Mouse (Mus musculus) ES-E14 (cell line): Measurements from ENCODE around the gene Psmd7. TPM values are rescaled to one million over a fixed set of nuclear protein-coding genes. Genes with fewer than 3 reads are reported as not detected.

Experiments
- DNase-seq: peaks from one replicate; pipeline ENCODE4 v3.0.0-alpha.2; 2013; ENCODE audit warnings: low read depth, low spot score
- H3K27ac ChIP-seq: 2 replicates; pipeline ENCODE4 v1.5.1; 2012; ENCODE audit warnings: low read depth, mild to moderate bottlenecking, low read length, moderate library complexity, mixed read lengths; ENCODE audit not compliant: poor library complexity, insufficient read depth, severe bottlenecking
- H3K36me3 ChIP-seq: 2 replicates; pipeline ENCODE4 v1.6.1; 2012; ENCODE audit warnings: mild to moderate bottlenecking, low read length, moderate library complexity, mixed read lengths; ENCODE audit not compliant: control insufficient read depth, poor library complexity, insufficient read depth, severe bottlenecking
- H3K4me1 ChIP-seq, 2 experiments: fragments of 150-350 bp in 1 of 2; sonication (generic) in 1 of 2; 2 replicates each; pipeline ENCODE4 v1.6.1; 2012; ENCODE audit warnings: low read length in 2 of 2, mild to moderate bottlenecking in 1 of 2, mixed read lengths in 1 of 2; ENCODE audit not compliant: control insufficient read depth in 2 of 2, insufficient read depth in 2 of 2, poor library complexity in 1 of 2
- H3K4me3 ChIP-seq, 2 experiments: fragments of 150-350 bp in 1 of 2; sonication (generic) in 1 of 2; 2 replicates each; pipeline ENCODE4 v1.5.1; 2012; ENCODE audit warnings: low read length in 2 of 2, low read depth in 1 of 2, mild to moderate bottlenecking in 1 of 2, mixed read lengths in 1 of 2; ENCODE audit not compliant: insufficient read depth in 1 of 2, poor library complexity in 1 of 2, severe bottlenecking in 1 of 2
- H3K9ac ChIP-seq: 2 replicates; pipeline ENCODE4 v1.6.1; 2012; ENCODE audit warnings: low read depth, mild to moderate bottlenecking, low read length, mixed read lengths; ENCODE audit not compliant: poor library complexity, insufficient read depth, severe bottlenecking
- H3K9me3 ChIP-seq: fragments of 150-350 bp; sonication (generic); 2 replicates; pipeline ENCODE4 v1.6.1; 2012; ENCODE audit warnings: low read depth, mild to moderate bottlenecking, low read length; ENCODE audit not compliant: control insufficient read depth, insufficient read depth
- CHD2 ChIP-seq: IDR thresholded peaks from 2 replicates; pipeline ENCODE4 v1.6.1; 2014; ENCODE audit warnings: mild to moderate bottlenecking, low read depth, low read length, inconsistent platforms
- HCFC1 ChIP-seq: IDR thresholded peaks from 2 replicates; pipeline ENCODE4 v1.6.1; 2012; ENCODE audit warnings: low read length, inconsistent platforms, borderline replicate concordance; ENCODE audit not compliant: insufficient read depth
- MAFK ChIP-seq: IDR thresholded peaks from 2 replicates; pipeline ENCODE4 v1.6.1; 2014; ENCODE audit warnings: mild to moderate bottlenecking, low read depth, low read length, inconsistent platforms; ENCODE audit not compliant: insufficient read depth
- ZC3H11A ChIP-seq: IDR thresholded peaks from 2 replicates; pipeline ENCODE4 v1.6.1; 2012; ENCODE audit warnings: low read depth, mild to moderate bottlenecking, inconsistent platforms, low read length, borderline replicate concordance
- ZNF384 ChIP-seq: IDR thresholded peaks from 2 replicates; pipeline ENCODE4 v1.6.1; 2012; ENCODE audit warnings: low read depth, low read length, inconsistent platforms
- in situ Hi-C, 2 experiments: fragments of 600-800 bp; cut with MboI; formaldehyde crosslinking; loops; one replicate each; pipeline ENCODE4 v1.15.1; 2025; ENCODE audit warnings: low sequenced_read_pairs in 2 of 2, inconsistent platforms in 1 of 2; ENCODE audit not compliant: unreplicated experiment in 2 of 2
- total RNA-seq: library from RNA; depleted of rRNA; stranded (reverse); fragments of 300-350 nt; gene quantifications from 2 replicates; pipeline ENCODE4 v1.2.3, GENCODE M21; 2012

Psmd7 gene
- total RNA-seq, 1 experiment, result 150 TPM

GRCm38 (mm10) chr8:107580879-107581278 lies 7.4 kb downstream of the Psmd7 start:
- no peaks in the 10 kb centered on the region for H3K9me3 ChIP-seq
- H3K4me1 ChIP-seq, result peaks cover 0 to 8% of the 10 kb centered on the region in 2 experiments; a peak in 1 of 4 replicates
- H3K9ac ChIP-seq, result no peak overlapping the region
- H3K4me3 ChIP-seq, result no peak overlapping the region
- in situ Hi-C loops, result no loop called here
- DNase-seq, result no peak
- TF ChIP-seq ZC3H11A, result no peak
- no peak for TF ChIP-seq MAFK
- no peak for TF ChIP-seq HCFC1
- no peak for TF ChIP-seq CHD2
- no peak for TF ChIP-seq ZNF384
- no peak overlapping the region for H3K27ac ChIP-seq
- peaks cover 61% of the 10 kb centered on the region for H3K36me3 ChIP-seq

GRCm38 (mm10) chr8:107578541-107578940 lies 9.7 kb downstream of the Psmd7 start:
- H3K4me1 ChIP-seq, result peaks cover 0 to 8% of the 10 kb centered on the region in 2 experiments; a peak in 1 of 4 replicates
- H3K9me3 ChIP-seq, result no peaks in the 10 kb centered on the region
- in situ Hi-C loops, result loop anchor here (5.0 to 10.0 kb wide), 2 partner anchors 126 to 134 kb away; no protein-coding TSS in a partner anchor
- H3K27ac ChIP-seq, result no peak overlapping the region
- no peak for DNase-seq
- H3K4me3 ChIP-seq, result no peak overlapping the region
- H3K36me3 ChIP-seq, result peaks cover 43% of the 10 kb centered on the region
- no peak for TF ChIP-seq HCFC1
- no peak for TF ChIP-seq ZC3H11A
- no peak for TF ChIP-seq ZNF384
- TF ChIP-seq CHD2, result no peak
- TF ChIP-seq MAFK, result no peak
- H3K9ac ChIP-seq, result no peak overlapping the region

- H3K9me3 ChIP-seq, result no peaks in the 10 kb centered on the region
- no peak overlapping the region for H3K4me3 ChIP-seq
- H3K9ac ChIP-seq, result no peak overlapping the region
- TF ChIP-seq HCFC1, result no peak
- no peak for TF ChIP-seq MAFK
- no peak for TF ChIP-seq ZC3H11A
- TF ChIP-seq CHD2, result no peak
- no peak for TF ChIP-seq ZNF384
- in situ Hi-C loops, result loop anchor here (5.0 to 10.0 kb wide), 2 partner anchors 126 to 133 kb away; no protein-coding TSS in a partner anchor
- H3K36me3 ChIP-seq, result peaks cover 39% of the 10 kb centered on the region
- H3K4me1 ChIP-seq, result peaks cover 0 to 8% of the 10 kb centered on the region in 2 experiments; a peak in 1 of 4 replicates
- H3K27ac ChIP-seq, result no peak overlapping the region
- no peak for DNase-seq
Measured at GRCm38 (mm10) chr8:107578132-107578531, 10.1 kb downstream of the Psmd7 start.

GRCm38 (mm10) chr8:107577640-107578039 lies 10.6 kb downstream of the Psmd7 start:
- H3K9me3 ChIP-seq, result no peaks in the 10 kb centered on the region
- H3K4me3 ChIP-seq, result no peak overlapping the region
- H3K4me1 ChIP-seq, result peaks cover 0 to 8% of the 10 kb centered on the region in 2 experiments; a peak in 1 of 4 replicates
- TF ChIP-seq CHD2 (no peak), HCFC1 (no peak), ZC3H11A (no peak), MAFK (no peak), ZNF384 (no peak)
- DNase-seq, result no peak
- peaks cover 34% of the 10 kb centered on the region for H3K36me3 ChIP-seq
- no peak overlapping the region for H3K9ac ChIP-seq
- no peak overlapping the region for H3K27ac ChIP-seq
- in situ Hi-C loops, result loop anchor here (5.0 to 10.0 kb wide), 2 partner anchors 125 to 133 kb away; no protein-coding TSS in a partner anchor
